Mouse (Mus musculus) Patski (cell line): Measurements from ENCODE around the gene Vps9d1. TPM values are rescaled to one million over a fixed set of nuclear protein-coding genes. Genes with fewer than 3 reads are reported as not detected.
"Not testable (repeated sequence)": the region's sequence is repeated elsewhere in the genome, so short reads cannot be mapped to it uniquely, and the experiment has no call there.

ENCODE experiments used
- ATAC-seq: fragments of 100-300 bp; one replicate; pipeline ENCODE4 v1.8.0; 2021
- CTCF ChIA-PET: fragments of 350-600 bp; sonication (Branson Sonifier 250); formaldehyde crosslinking; loops from one replicate; lab custom pipeline; 2022; ENCODE audit warnings: inconsistent platforms; lab: Charles Lee
- POLR2A ChIA-PET: fragments of 350-600 bp; sonication (Branson Sonifier 250); formaldehyde crosslinking; loops from one replicate; lab custom pipeline; 2022; ENCODE audit warnings: antibody characterized with exemption, inconsistent platforms; lab: Charles Lee
- DNase-seq: peaks from one replicate; pipeline ENCODE4 v3.0.0-alpha.2; 2011; ENCODE audit warnings: low read depth, low spot score
- H3K27me3 ChIP-seq: fragments of 371-371 bp; one replicate; pipeline ENCODE4 v1.5.1; 2021
- CTCF ChIP-seq: fragments of 100-300 bp; IDR thresholded peaks from one replicate; pipeline ENCODE4 v1.5.1; 2021
- in situ Hi-C: fragments of 300-500 bp; cut with MboI; formaldehyde crosslinking; loops from 3 replicates; pipeline ENCODE4 v1.11.1; 2018; ENCODE audit warnings: low pct_unique_long_range_greater_than_20kb, mixed read lengths
- polyA plus RNA-seq: library from polyadenylated mRNA; unstranded; gene quantifications from one replicate; pipeline ENCODE4 v1.2.3, GENCODE M21; 2021

Vps9d1 gene
- polyA plus RNA-seq, 1 experiment from 2014 or later = 22.1 TPM

DNA sequence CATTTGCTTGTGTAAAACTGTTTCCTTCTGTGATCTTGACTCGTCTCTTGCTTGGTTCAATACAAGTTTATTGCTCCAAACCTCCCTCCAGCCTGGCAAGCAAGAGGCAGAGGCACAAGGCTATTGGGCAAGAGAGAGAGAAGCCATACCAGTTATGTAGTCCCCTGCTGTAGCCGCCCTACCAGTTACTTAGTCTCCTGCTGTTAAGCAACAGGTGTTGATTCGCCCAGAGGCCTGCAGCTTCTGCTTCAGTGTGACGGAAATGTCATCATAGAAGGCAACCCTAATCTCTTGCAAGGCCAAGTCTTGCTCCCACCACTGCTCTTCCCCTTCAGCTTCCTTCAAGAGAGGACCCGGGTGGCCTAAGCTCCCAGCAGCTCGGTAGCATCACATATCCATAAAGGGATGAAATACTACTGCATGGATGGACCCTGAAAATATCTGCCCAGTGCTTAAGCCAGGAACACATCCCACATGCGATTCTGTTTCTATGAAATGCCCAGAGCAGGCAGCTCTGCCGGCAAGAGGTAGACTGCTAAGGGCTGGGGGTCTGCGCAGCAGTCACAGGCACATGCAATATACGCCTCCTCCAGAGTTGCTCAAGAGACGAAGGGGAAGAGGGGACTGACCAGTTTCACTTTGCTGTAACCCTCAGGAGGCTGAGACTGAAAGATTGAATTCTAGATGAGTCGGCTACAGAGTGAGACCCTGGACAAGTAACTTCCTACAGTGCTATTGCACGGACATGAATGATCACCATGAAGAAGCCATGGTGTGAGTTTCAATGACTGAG lies 26.4 kb upstream of the Vps9d1 start:
- ChIA-PET CTCF (no interaction called here), POLR2A (interaction anchor here (0.6 kb wide), 1 partner anchor 91 kb away, joined by 3 read pairs; no protein-coding TSS in a partner anchor)
- no peaks in the 10 kb centered on the region for H3K27me3 ChIP-seq
- DNase-seq (no peak), ATAC-seq (no peak)
- TF ChIP-seq CTCF = no peak
- in situ Hi-C loops = no loop called here

DNA sequence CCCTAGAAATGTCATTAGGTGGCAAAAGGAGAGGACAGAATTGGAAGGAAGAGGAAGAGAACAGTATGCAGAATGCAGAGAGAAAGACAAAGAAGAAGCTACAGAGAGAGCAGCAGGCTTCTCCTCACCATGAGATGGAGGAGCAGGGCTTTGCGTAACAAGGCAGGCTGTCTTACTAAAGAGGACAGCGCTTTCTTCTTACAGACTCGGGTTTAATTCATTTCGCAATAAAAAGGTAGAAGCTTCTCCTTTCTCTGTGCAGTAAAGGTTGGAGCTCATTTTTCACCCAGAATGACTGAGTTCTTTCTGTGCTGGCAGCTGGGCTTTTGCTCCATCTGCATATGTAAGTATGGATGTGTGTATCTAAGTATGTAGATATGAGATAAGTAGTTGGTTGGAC lies 25.7 kb upstream of the Vps9d1 start:
- TF ChIP-seq CTCF = no peak
- H3K27me3 ChIP-seq = no peaks in the 10 kb centered on the region
- no peak for ATAC-seq
- CTCF ChIA-PET = interaction anchor here (1.4 kb wide), 1 partner anchor 9 kb away, joined by 4 read pairs; no protein-coding TSS in a partner anchor
- POLR2A ChIA-PET = interaction anchor here (0.6 kb wide), 1 partner anchor 91 kb away, joined by 3 read pairs; no protein-coding TSS in a partner anchor
- no peak for DNase-seq
- in situ Hi-C loops = no loop called here

DNA sequence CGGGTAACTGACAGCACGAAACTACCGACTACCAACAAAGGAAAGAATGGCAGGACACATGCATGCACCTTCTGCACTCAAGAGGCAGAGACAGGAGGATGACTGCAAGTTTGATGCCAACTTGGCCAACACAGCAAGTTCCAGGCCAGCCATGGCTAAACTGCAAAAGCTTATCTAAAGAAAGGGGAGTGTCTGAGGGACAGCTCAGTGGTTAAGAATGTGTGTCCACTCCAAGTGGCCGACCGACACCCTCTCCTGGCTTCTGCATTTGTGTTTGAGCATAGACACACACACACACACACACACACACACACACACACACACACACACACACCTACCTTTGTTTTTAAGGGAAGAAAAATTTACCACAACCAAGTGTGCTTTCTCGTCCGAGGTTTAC lies 24.3 kb upstream of the Vps9d1 start:
- TF ChIP-seq CTCF = no peak
- POLR2A ChIA-PET = interaction anchor here (0.7 kb wide), 1 partner anchor 8 kb away, joined by 5 read pairs; no protein-coding TSS in a partner anchor
- H3K27me3 ChIP-seq = no peaks in the 10 kb centered on the region
- in situ Hi-C loops = no loop called here
- no peak for DNase-seq
- CTCF ChIA-PET = no interaction called here
- ATAC-seq = no peak

DNA sequence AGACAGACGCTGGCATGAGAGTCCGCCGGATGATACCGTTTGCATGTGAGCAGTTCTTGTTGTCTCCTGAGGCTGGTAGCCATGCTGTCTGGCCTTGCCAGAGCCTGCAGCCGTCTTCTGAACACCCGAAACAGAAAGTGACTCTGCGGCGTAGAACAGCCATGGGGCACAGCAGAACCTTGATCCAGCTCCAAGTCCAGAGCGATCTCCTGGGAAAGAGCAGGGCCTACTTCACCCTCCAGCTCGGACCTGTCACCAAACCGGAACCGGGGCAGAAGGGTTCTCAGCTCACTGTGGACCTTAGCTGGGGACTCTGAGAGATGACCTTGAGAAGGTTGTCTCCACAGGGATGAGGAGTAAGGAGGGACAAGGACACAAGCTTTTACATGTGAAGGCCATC lies 20.9 kb upstream of the Vps9d1 start:
- TF ChIP-seq CTCF = no peak
- ChIA-PET POLR2A (no interaction called here), CTCF (no interaction called here)
- H3K27me3 ChIP-seq = no peaks in the 10 kb centered on the region
- ATAC-seq = no peak
- in situ Hi-C loops = no loop called here
- no peak for DNase-seq

GRCm38 (mm10) chr8:123274447-123274846 lies 20.3 kb upstream of the Vps9d1 start:
- POLR2A ChIA-PET = no interaction called here
- no peak for TF ChIP-seq CTCF
- H3K27me3 ChIP-seq = no peaks in the 10 kb centered on the region
- CTCF ChIA-PET = no interaction called here
- in situ Hi-C loops = no loop called here
- DNase-seq (no peak), ATAC-seq (no peak)

DNA sequence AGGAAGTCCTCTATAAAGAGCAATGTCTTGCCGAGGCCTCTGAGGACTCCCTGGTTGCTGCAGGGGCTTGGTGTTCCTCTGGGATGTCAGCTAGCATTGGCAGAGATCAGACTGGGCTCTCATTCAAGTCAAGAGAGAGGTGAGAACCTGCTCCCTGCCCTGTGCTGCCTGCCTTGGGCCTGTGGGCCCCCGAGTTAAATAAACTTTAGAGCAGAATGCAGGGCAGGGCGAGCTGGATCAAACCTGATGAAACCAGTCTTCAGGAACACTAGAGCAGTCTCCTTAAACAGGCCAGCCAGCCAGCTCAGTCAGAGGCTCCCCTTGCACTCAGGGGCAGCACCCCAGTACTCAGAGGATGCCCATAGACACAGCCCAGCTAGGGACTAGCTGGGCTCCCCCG lies 17.8 kb upstream of the Vps9d1 start:
- ChIA-PET POLR2A (no interaction called here), CTCF (interaction anchor here (1.5 kb wide), 1 partner anchor 10 kb away, joined by 3 read pairs; no protein-coding TSS in a partner anchor)
- ATAC-seq = no peak
- no peak for DNase-seq
- H3K27me3 ChIP-seq = no peaks in the 10 kb centered on the region
- in situ Hi-C loops = no loop called here
- no peak for TF ChIP-seq CTCF

DNA sequence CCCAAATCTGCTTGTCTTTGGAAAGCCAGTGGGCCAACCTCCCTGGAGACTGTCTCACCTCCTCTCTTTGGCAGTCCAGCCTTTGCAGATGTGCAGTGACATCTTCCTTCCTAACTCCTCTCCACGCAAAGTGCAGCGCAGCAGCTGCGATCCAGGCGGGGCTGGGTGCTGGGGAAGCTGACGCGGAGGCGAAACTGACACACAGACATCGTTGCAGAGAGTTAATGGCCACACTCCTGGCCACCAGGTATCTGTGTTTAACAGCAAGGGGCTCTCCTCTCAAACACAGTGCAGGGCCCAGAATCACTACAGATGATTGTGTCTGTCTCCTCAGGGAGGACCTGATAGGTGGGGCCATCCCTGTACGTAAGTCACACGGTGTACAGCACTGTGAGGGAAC lies 17.0 kb upstream of the Vps9d1 start:
- no peak for TF ChIP-seq CTCF
- ChIA-PET POLR2A (no interaction called here), CTCF (interaction anchor here (1.4 to 1.5 kb wide), 2 partner anchors 10 to 19 kb away, joined by 3 read pairs; no protein-coding TSS in a partner anchor)
- ATAC-seq (no peak), DNase-seq (no peak)
- in situ Hi-C loops = no loop called here
- no peaks in the 10 kb centered on the region for H3K27me3 ChIP-seq

DNA sequence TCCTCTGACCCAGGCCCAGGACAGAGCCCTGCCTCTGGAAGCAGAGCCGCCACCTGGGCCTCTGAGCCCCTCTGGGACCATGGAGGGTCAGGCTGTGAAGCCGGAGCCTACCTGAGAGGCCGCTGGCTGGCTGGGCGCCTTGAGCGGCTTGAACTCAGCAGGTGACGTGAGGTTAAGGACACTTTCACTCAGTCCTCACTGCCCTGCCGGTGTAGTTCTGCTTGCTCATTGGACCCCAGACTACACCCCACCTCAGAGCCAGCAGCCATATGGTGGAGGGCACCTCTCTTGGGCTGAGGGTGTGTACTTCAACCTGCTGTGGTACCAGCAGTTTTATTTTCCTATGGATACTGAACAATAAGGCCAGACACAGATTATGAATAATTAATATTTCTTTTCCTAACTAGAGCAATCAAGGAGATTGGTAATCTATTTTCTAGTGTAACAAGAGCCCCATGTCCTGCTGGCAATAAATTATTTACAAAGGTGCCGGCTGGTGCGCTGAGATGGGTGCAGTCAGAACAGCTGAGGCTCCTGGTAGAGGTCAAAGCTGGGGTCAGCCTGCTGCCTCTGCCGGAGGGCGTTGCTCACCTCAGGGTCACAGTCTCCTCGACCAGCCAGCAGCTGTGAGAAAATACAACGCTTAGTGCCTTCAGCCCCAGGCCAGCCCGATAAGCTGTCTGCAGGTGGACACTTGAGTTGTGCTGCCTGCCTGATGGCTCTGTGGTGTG lies 13.9 kb upstream of the Vps9d1 start:
- in situ Hi-C loops = no loop called here
- DNase-seq (no peak), ATAC-seq (no peak)
- H3K27me3 ChIP-seq = no peaks in the 10 kb centered on the region
- POLR2A ChIA-PET = interaction anchor here (0.6 kb wide), 1 partner anchor 480 kb away, joined by 4 read pairs; no protein-coding TSS in a partner anchor
- no peak for TF ChIP-seq CTCF
- CTCF ChIA-PET = interaction anchor here (0.8 kb wide), 1 partner anchor 13 kb away, joined by 3 read pairs; no protein-coding TSS in a partner anchor

DNA sequence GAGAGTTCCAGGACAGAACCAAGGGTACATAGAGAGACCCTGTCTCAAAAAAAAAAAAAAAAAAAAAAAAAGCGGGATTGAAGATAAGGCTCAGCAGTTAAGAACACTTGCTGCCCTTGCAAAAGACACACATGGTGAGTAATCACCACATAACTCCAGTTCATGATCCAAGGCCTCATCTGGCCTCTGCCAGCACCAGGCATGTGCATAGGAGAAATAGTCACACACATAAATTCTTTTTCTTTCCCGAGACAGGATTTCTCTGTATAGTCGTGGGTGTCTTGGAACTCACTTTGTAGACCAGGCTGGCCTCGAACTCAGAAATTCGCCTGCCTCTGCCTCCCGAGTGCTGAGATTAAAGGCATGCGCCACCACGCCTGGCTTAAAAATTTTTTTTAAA lies 3.4 kb upstream of the Vps9d1 start:
- DNase-seq, ATAC-seq, H3K27me3 ChIP-seq, in situ Hi-C loops, CTCF ChIA-PET: not testable (repeated sequence)
- POLR2A ChIA-PET = interaction anchor here (0.6 kb wide), 2 partner anchors 69 to 829 kb away, joined by 3 read pairs; no protein-coding TSS in a partner anchor

DNA sequence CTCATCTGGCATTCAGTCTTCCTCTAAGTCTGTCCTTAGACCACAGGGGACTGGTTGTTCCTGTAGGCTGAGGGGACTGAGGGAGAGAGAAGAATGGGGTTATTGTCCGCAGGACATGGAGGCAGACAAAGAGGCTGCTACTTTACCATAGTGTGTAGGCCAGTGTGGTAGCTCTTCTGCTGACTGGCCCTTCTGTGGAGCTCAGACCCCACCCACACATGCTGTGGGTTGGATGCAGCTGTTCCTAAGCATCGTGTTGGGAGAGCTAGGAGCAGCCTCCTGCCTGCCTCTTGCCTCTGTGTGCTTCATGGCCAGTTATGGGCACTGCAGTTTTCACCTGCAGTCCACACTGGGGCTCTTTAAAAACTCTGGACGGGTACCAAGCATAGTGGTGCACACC lies 3.0 kb upstream of the Vps9d1 start:
- DNase-seq = no peak
- in situ Hi-C loops = no loop called here
- POLR2A ChIA-PET = interaction anchor here (0.6 kb wide), 1 partner anchor 828 kb away, joined by 3 read pairs; no protein-coding TSS in a partner anchor
- no peak for TF ChIP-seq CTCF
- CTCF ChIA-PET = no interaction called here
- ATAC-seq = no peak
- H3K27me3 ChIP-seq = no peaks in the 10 kb centered on the region
